Mouse (Mus musculus) stomach, postnatal 0 days (tissue): ENCODE data around the gene Gga1. TPM values are rescaled to one million over a fixed set of nuclear protein-coding genes. Genes with fewer than 3 reads are reported as not detected.
A peak's percentile ranks its signal among the peaks of the same experiment; 100 is the strongest.

Experiments
- ATAC-seq: fragments of 200-750 bp; cut with Nextera tagmentation; 2 replicates; pipeline ENCODE4 v1.8.0; 2017; ENCODE audit not compliant: low FRiP score, low TSS enrichment
- DNase-seq: peaks from one replicate; pipeline ENCODE4 v3.0.0-alpha.2; 2016; ENCODE audit warnings: low spot score
- H3K27ac ChIP-seq: fragments of 300-500 bp; sonication (generic); replicated peaks from 2 replicates; pipeline ENCODE4 v1.5.1; 2014; ENCODE audit warnings: mild to moderate bottlenecking, control low read depth
- H3K27me3 ChIP-seq: fragments of 300-500 bp; sonication (generic); 2 replicates; pipeline ENCODE4 v1.6.1; 2014; ENCODE audit warnings: low read length; ENCODE audit not compliant: control insufficient read depth, insufficient read depth
- H3K36me3 ChIP-seq: fragments of 300-500 bp; sonication (generic); 2 replicates; pipeline ENCODE4 v1.6.1; 2014; ENCODE audit warnings: low read length, mixed read lengths; ENCODE audit not compliant: control insufficient read depth, insufficient read depth
- H3K4me1 ChIP-seq: fragments of 300-500 bp; sonication (generic); replicated peaks from 2 replicates; pipeline ENCODE4 v1.6.1; 2014; ENCODE audit warnings: antibody characterized with exemption; ENCODE audit not compliant: control insufficient read depth, insufficient read depth
- H3K4me2 ChIP-seq: fragments of 300-500 bp; sonication (generic); replicated peaks from 2 replicates; pipeline ENCODE4 v1.6.1; 2014; ENCODE audit warnings: low read depth, mild to moderate bottlenecking, control low read depth, moderate library complexity
- H3K4me3 ChIP-seq: fragments of 300-500 bp; sonication (generic); 2 replicates; pipeline ENCODE4 v1.5.1; 2014; ENCODE audit warnings: low read depth, low read length, control low read depth
- H3K9ac ChIP-seq: fragments of 300-500 bp; sonication (generic); 2 replicates; pipeline ENCODE4 v1.6.1; 2014; ENCODE audit warnings: mild to moderate bottlenecking, low read length, control low read depth, mixed read lengths
- H3K9me3 ChIP-seq: fragments of 300-500 bp; sonication (generic); 2 replicates; pipeline ENCODE4 v1.6.1; 2016; ENCODE audit warnings: low read length; ENCODE audit not compliant: control insufficient read depth
- CTCF ChIP-seq: IDR thresholded peaks from 2 replicates; pipeline ENCODE4 v1.5.1; 2016; ENCODE audit warnings: antibody characterized with exemption, low read depth, mild to moderate bottlenecking, moderate library complexity
- EP300 ChIP-seq: optimal IDR thresholded peaks from 2 replicates; pipeline ENCODE3; 2016; ENCODE audit warnings: antibody characterized with exemption
- WGBS: fragments of 180-500 bp; shearing (Covaris S2); extraction: QIAGEN DNeasy Blood & Tissue Kit; methylation state at CpG from one replicate; pipeline ENCODE4 v1.1.7; 2014; 5-methylcytosine and 5-hydroxymethylcytosine counted together
- polyA plus RNA-seq: library from polyadenylated mRNA; unstranded; fragments of >200 nt; fragmentation: Nextera tagmentation; extraction: Ambion mirVana; gene quantifications from 2 replicates; pipeline ENCODE4 v1.2.1, GENCODE M21; 2015

The Gga1 gene
- polyA plus RNA-seq, 1 experiment from 2014 or later: 35.6 TPM

DNA sequence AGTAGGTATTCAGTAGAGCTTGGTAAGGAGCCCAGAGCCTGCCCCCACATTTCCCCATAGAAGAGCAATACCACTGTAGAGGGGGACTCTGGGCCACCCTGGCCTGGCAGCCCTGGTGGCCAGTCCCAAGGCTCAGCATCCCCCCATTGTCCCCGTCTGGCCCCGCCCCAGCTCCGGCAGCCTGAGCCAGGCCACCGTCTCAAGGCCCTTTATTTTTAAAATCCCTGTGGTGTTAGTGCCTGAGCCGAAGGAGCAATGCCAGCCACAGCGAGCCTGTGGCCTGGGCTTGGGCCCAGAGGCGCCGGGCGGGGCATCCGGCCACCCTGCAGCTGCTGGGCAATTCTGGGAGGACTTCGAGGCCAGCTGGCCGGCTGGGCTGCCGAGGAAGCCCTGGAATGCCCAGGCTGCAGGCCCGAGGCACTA lies 44.3 kb upstream of the Gga1 start:
- no peak overlapping the region for H3K4me3 ChIP-seq
- no peak overlapping the region; the same call in 1 of the 2 replicates for H3K4me2 ChIP-seq
- no peak for TF ChIP-seq CTCF
- no peak for TF ChIP-seq EP300
- DNase-seq (peak; percentile 59), ATAC-seq (peak; percentile 59)
- peak overlapping the region; percentile 88 for H3K27ac ChIP-seq
- no peaks in the 10 kb centered on the region for H3K36me3 ChIP-seq
- H3K9me3 ChIP-seq: no peaks in the 10 kb centered on the region
- WGBS: 24% methylated on average over 14 of the region's 14 CpGs
- no peaks in the 10 kb centered on the region for H3K27me3 ChIP-seq
- H3K9ac ChIP-seq: peak overlapping the region; percentile 14; the same call in 1 of the 2 replicates
- H3K4me1 ChIP-seq: peaks cover 13% of the 10 kb centered on the region; the same call in 1 of the 2 replicates

DNA sequence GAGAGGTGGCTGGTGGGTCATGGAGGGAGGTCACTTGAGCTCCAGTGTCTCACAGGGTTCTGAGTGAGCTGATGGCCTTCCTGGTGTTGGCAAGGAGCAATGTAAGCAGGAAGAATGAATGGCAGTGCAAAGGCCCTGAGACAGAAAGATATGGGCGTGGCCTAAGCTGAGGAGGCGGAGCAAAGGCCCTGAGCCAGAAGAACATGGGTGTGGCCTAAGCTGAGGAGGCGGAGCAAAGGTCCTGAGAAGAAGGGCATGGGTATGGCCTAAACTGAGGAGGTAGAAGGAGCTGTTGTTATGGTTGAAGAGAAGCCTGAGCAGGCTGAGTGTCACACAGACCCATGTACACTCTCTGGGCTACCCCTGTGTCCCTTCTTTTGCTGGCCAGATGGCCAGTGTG lies 43.4 kb upstream of the Gga1 start:
- Histone ChIP-seq H3K9me3 (no peaks in the 10 kb centered on the region), H3K27ac (peak overlapping the region; percentile 88), H3K4me1 (peaks cover 11% of the 10 kb centered on the region; the same call in 1 of the 2 replicates), H3K4me2 (no peak overlapping the region), H3K27me3 (no peaks in the 10 kb centered on the region), H3K36me3 (no peaks in the 10 kb centered on the region), H3K9ac (no peak overlapping the region), H3K4me3 (no peak overlapping the region)
- DNase-seq: peak; percentile 17
- 80% methylated on average over 3 of the region's 3 CpGs for WGBS
- TF ChIP-seq EP300 (no peak), CTCF (no peak)
- ATAC-seq: no peak

DNA sequence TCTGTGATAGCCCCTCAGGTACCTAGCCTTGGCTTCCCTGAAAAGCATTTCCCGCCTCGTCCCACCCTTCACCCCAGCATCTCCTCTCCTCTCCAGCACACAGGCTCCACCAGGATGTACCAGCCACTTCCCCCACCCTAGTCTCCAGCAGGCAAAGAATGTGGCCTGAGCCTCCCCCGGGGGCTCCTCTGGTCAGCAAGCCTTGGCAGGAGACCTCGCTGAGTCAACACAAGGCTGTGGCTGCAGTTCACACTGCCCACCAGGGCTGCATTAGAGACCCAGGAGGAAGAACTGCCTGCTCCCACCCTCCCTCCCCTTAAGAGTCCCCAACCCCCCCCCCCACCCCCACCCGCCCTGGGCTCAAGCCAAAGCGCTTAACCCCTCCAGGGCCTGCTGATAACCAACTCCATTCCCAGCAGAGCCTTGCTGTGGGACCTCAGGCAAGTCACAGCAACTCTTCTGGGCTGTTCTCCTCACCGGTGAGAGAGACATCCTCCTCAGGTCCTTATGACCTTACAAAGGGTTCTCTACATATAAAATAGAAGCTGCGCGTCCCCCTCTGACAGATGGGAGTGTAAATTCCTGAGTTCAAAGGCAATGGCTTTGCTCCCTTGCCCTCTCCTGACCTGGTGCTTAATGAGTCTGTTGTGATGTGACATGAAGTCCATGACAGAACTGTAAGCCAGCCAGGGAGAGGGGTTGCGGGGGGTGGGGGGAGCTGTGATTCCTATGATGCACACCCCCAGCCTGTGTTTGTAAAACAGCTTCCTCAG lies 42.6 kb upstream of the Gga1 start:
- WGBS: 31% methylated on average over 10 of the region's 10 CpGs
- DNase-seq: peak; percentile 39

DNA sequence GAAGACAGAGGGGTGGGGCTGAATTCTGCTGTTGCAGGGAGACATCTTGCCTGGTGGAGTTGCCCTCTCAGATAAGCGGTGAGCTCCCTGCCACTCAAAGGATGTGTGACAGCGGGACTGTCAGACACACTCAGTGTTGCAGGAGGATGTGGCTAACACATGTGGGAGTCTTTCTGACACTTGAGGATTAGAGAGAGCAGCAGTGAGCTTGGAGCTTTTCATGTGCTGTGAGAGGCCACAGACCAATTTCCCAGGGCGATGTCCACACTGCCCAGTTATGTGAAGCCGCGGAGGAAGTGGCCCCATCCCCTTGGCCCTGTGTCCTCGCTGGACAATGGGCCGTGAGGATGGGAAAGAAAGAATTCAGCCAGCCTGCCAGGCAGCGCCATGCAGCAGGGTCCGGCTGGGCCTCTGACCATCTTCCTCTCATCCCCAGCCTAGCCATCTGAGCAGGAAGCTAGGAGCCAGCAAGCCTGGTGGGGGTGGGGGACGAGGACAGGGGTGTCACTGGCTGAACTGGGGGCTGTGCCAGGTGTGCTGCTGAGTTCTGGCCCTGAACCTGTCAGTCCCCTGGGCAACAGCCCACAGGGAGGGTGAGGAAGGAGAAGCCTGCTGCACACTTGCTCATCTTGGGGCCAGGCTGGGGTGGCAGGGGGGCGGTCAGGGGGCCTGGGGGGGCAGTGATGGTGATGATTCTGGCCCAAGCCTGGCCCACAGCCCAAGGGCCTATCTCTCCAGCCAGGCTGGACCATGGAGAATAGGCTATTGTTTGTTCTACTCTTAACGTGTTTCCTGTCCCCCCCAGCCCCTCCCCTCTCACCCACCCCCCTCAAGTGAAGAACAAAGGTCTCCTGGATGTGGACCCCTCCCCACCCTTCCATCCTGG lies 41.5 kb upstream of the Gga1 start:
- H3K27me3 ChIP-seq: no peaks in the 10 kb centered on the region
- no peak for TF ChIP-seq CTCF
- TF ChIP-seq EP300: no peak
- DNase-seq (peak; percentile 15), ATAC-seq (no peak)
- H3K27ac ChIP-seq: peak overlapping the region; percentile 88
- no peak overlapping the region for H3K9ac ChIP-seq
- H3K4me3 ChIP-seq: no peak overlapping the region
- 30% methylated on average over 12 of the region's 12 CpGs for WGBS
- peaks cover 11% of the 10 kb centered on the region; the same call in 1 of the 2 replicates for H3K4me1 ChIP-seq
- no peak overlapping the region for H3K4me2 ChIP-seq
- H3K36me3 ChIP-seq: no peaks in the 10 kb centered on the region
- no peaks in the 10 kb centered on the region for H3K9me3 ChIP-seq

More for the DNA sequence above, 42.6 kb upstream of the Gga1 start:
- Histone ChIP-seq H3K4me2 (no peak overlapping the region), H3K36me3 (no peaks in the 10 kb centered on the region), H3K4me1 (peaks cover 11% of the 10 kb centered on the region; the same call in 1 of the 2 replicates), H3K9ac (no peak overlapping the region), H3K9me3 (no peaks in the 10 kb centered on the region), H3K4me3 (no peak overlapping the region), H3K27ac (peak overlapping the region; percentile 88), H3K27me3 (no peaks in the 10 kb centered on the region)
- TF ChIP-seq EP300 (no peak), CTCF (0 out of 2 replicates have a peak, but pooled peaks have one; percentile 6)
- ATAC-seq: peak; percentile 19; the same call in 1 of the 2 replicates

DNA sequence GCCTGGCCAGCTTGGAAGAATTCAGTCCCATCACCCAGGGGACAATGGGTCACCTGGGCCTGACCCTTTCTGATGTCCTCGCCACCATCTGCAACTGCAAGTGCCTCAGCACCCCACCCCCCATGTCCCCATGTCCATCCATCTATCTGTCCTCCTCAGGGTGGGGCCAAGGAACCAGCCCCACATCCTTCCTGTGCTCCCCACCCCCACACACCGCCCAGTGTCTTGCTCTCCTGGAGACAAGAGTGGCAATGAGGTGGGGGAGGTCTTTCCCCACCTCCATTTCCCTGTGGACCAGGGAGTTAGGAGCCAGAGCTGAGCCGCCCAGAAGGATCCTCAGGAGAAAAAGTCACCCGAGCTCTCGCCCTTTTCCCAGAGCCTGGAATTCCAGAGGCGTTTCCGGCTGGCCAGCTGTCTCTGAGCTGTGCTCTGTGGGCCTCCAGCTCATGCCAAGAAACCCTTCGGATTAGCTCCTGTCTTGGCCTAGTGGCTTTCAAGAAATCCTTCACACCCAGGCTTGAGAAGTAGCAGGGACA lies 40.8 kb upstream of the Gga1 start:
- Histone ChIP-seq H3K9ac (no peak overlapping the region), H3K4me3 (no peak overlapping the region), H3K9me3 (no peaks in the 10 kb centered on the region), H3K36me3 (no peaks in the 10 kb centered on the region), H3K4me2 (no peak overlapping the region), H3K4me1 (peaks cover 13% of the 10 kb centered on the region; the same call in 1 of the 2 replicates), H3K27ac (peak overlapping the region; percentile 88), H3K27me3 (no peaks in the 10 kb centered on the region)
- TF ChIP-seq EP300 (no peak), CTCF (no peak)
- ATAC-seq (no peak), DNase-seq (peak; percentile 17)
- 36% methylated on average over 8 of the region's 8 CpGs for WGBS
